Comparison of ENCODE assay signal across 20 mouse cellular contexts in the genomic region with DNA sequence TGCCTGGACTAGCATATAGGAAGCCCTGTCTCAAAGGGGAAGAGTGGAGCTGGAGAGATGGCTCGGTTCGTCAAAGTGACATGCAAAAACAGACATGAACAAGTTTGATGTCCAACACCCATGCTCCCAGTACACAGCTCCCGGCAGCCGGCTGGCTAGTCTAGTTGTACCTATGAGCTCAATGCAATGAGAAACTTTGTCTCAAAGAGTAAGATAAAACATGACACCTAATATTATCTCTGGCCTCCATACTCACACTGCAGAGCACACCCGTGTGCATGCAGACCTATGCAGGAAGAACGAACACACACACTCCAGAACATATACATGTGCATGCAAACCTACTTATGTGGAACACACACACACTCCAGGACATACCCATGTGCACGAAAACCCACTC. TPM values are rescaled to one million over a fixed set of nuclear protein-coding genes. Genes with fewer than 3 reads are reported as not detected.
DNase-seq lines count a peak whose midpoint lies in the region; ATAC-seq and TF ChIP-seq lines count a peak whose summit lies in the region.
"Had no signal": no experiment of that assay in that cellular context is flagged by ENCODE, and none has a peak within 500 bp of the region (broad histone marks: within the 10 kb centered on the region; RNA-seq: fewer than 3 reads in every experiment).

No protein-coding gene starts in this region.

- peak; percentile 60 for ATAC-seq in liver, embryonic 12.5 days
- ATAC-seq in liver, embryonic 16.5 days (ENCODE audit: low read depth), result peak; percentile 44
- ATAC-seq: forebrain, embryonic 15.5 days; intestine, embryonic 16.5 days had no signal

- H3K4me2 ChIP-seq in liver, embryonic 12.5 days, result peak overlapping the region; percentile 75
- peak overlapping the region; percentile 31; the same call in 1 of the 2 replicates for H3K4me2 ChIP-seq in liver, embryonic 16.5 days (ENCODE audit: low read depth, low read length)
- H3K4me2 ChIP-seq: embryonic facial prominence, embryonic 13.5 days; forebrain, embryonic 15.5 days; heart, embryonic 11.5 days; heart, embryonic 15.5 days; hindbrain, embryonic 15.5 days had no signal

- peaks cover 39 to 81% of the 10 kb centered on the region in 2 experiments for H3K4me1 ChIP-seq in MEL (ENCODE audit: control insufficient read depth in 1 of 2, insufficient read depth in 2 of 2, low read length in 2 of 2)
- peaks cover 100% of the 10 kb centered on the region for H3K4me1 ChIP-seq in liver, embryonic 12.5 days
- H3K4me1 ChIP-seq in liver, embryonic 16.5 days (ENCODE audit: control insufficient read depth, low read depth, low read length), result peaks cover 95% of the 10 kb centered on the region

- TF ChIP-seq POLR2A in MEL (IDR thresholded peaks at IDR 0.05; ENCODE audit: control insufficient read depth in 1 of 2, insufficient read depth in 1 of 2, low read depth in 1 of 2, low read length in 2 of 2, poor library complexity in 1 of 2), result no peak

- H3K27me3 ChIP-seq in MEL (ENCODE audit: control insufficient read depth in 1 of 2, insufficient read depth in 2 of 2, low read length in 2 of 2), result no peaks in the 10 kb centered on the region
- H3K27me3 ChIP-seq in liver, embryonic 12.5 days (replicated peaks), result no peaks in the 10 kb centered on the region
- H3K27me3 ChIP-seq in liver, embryonic 16.5 days (ENCODE audit: control insufficient read depth, insufficient read depth, low read depth, low read length), result no peaks in the 10 kb centered on the region
- H3K27me3 ChIP-seq: CH12.LX; embryonic facial prominence, embryonic 13.5 days; forebrain, embryonic 15.5 days; heart, embryonic 15.5 days; hindbrain, embryonic 15.5 days had no signal

- 44% methylated on average over 7 of the region's 7 CpGs for WGBS in liver, embryonic 12.5 days (ENCODE audit: insufficient replicate concordance)
- WGBS in liver, embryonic 16.5 days (ENCODE audit: insufficient replicate concordance), result 47% methylated on average over 7 of the region's 7 CpGs

- peaks cover 0 to 71% of the 10 kb centered on the region in 2 experiments; a peak in 3 of 4 replicates for H3K36me3 ChIP-seq in MEL (ENCODE audit: control insufficient read depth in 1 of 2, insufficient read depth in 2 of 2, low read length in 2 of 2)
- peaks cover 46% of the 10 kb centered on the region for H3K36me3 ChIP-seq in liver, embryonic 12.5 days
- H3K36me3 ChIP-seq in liver, embryonic 16.5 days (ENCODE audit: control insufficient read depth, insufficient read depth), result no peaks in the 10 kb centered on the region
- H3K36me3 ChIP-seq: forebrain, embryonic 15.5 days; heart, embryonic 15.5 days; hindbrain, embryonic 15.5 days had no signal

- no peak for TF ChIP-seq RAD21 in MEL (IDR thresholded peaks at IDR 0.05; ENCODE audit: low read depth, low read length)

- no peak overlapping the region for H3K4me3 ChIP-seq in MEL (ENCODE audit: control insufficient read depth in 1 of 2, insufficient read depth in 1 of 2, low read depth in 2 of 2, low read length in 2 of 2)
- peak overlapping the region; percentile 7; the same call in 1 of the 2 replicates for H3K4me3 ChIP-seq in liver, embryonic 12.5 days
- no peak overlapping the region; the same call in 1 of the 2 replicates for H3K4me3 ChIP-seq in liver, embryonic 16.5 days (ENCODE audit: low read depth, low read length)
- H3K4me3 ChIP-seq: embryonic facial prominence, embryonic 13.5 days; forebrain, embryonic 15.5 days; heart, adult 2 months; heart, embryonic 15.5 days; hindbrain, embryonic 15.5 days had no signal

- H3K79me2 ChIP-seq in MEL (ENCODE audit: control insufficient read depth, insufficient read depth, low read length, poor library complexity), result peaks cover 80% of the 10 kb centered on the region

- H3K9me3 ChIP-seq in MEL (replicated peaks; ENCODE audit: insufficient read depth, low read length), result no peaks in the 10 kb centered on the region
- peaks cover 4% of the 10 kb centered on the region; the same call in 1 of the 2 replicates for H3K9me3 ChIP-seq in liver, embryonic 12.5 days (replicated peaks)
- no peaks in the 10 kb centered on the region for H3K9me3 ChIP-seq in liver, embryonic 16.5 days (replicated peaks; ENCODE audit: control insufficient read depth, low read length)
- H3K9me3 ChIP-seq: embryonic facial prominence, embryonic 13.5 days; forebrain, embryonic 15.5 days; heart, embryonic 15.5 days; hindbrain, embryonic 15.5 days had no signal

- H3K9ac ChIP-seq in MEL (ENCODE audit: control insufficient read depth, low read depth, low read length, poor library complexity, severe bottlenecking), result no peak overlapping the region
- peak overlapping the region; percentile 31; the same call in 1 of the 2 replicates for H3K9ac ChIP-seq in liver, embryonic 12.5 days
- H3K9ac ChIP-seq in liver, embryonic 16.5 days (ENCODE audit: low read depth, low read length), result no peak overlapping the region
- H3K9ac ChIP-seq: embryonic facial prominence, embryonic 13.5 days; forebrain, embryonic 15.5 days; heart, embryonic 15.5 days; hindbrain, embryonic 15.5 days had no signal

- H3K27ac ChIP-seq in MEL (ENCODE audit: control insufficient read depth, low read depth, low read length), result peak overlapping the region; percentile 91
- peak overlapping the region; percentile 90 for H3K27ac ChIP-seq in liver, embryonic 12.5 days
- peak overlapping the region; percentile 92 for H3K27ac ChIP-seq in liver, embryonic 16.5 days (ENCODE audit: low read length)
- H3K27ac ChIP-seq: hindbrain, embryonic 15.5 days had no signal

- TF ChIP-seq CTCF in MEL (IDR thresholded peaks at IDR 0.05 in 2 of 3, conservative IDR thresholded peaks at IDR 0.05 in 1 of 3; ENCODE audit: control insufficient read depth in 1 of 3, insufficient read depth in 1 of 3, low read depth in 2 of 3, low read length in 3 of 3, poor library complexity in 1 of 3, severe bottlenecking in 1 of 3), result no peak

- peak in 1 of 2 experiments; percentile 28; a peak in 1 of 4 replicates for TF ChIP-seq EP300 in MEL (IDR thresholded peaks at IDR 0.05; ENCODE audit: low read depth in 1 of 2, low read length in 2 of 2)

- peak; percentile 31 for DNase-seq in MEL (ENCODE audit: low read depth, low spot score)
- peak; percentile 45 for DNase-seq in c-Kit-positive CD71-positive TER-119-positive erythroid progenitor cells, embryonic 14.5 days (ENCODE audit: low spot score)
- no peak for DNase-seq in yolk sac, embryonic 10.5 days (ENCODE audit: low spot score)
- DNase-seq in embryo, embryonic 10 days (ENCODE audit: low spot score), result no peak
- DNase-seq in cerebellum, postnatal 36 days, result no peak
- no peak for DNase-seq in lung, postnatal 36 days
- DNase-seq: adrenal gland, postnatal 10 days; cerebellum, adult 2 months; cerebellum, postnatal 10 days; gastrocnemius, postnatal 14 days; heart, adult 2 months had no signal

TF ChIP-seq in MEL, 35 proteins besides CTCF, POLR2A, EP300 and RAD21:
- TF ChIP-seq HCFC1 (IDR thresholded peaks at IDR 0.05; ENCODE audit: low read depth, low read length) (no peak), NRF1 (IDR thresholded peaks at IDR 0.05; ENCODE audit: insufficient read depth, low read depth, low read length, poor library complexity, severe bottlenecking) (no peak), POLR2AphosphoS2 (IDR thresholded peaks at IDR 0.05; ENCODE audit: low read length) (no peak), TCF12 (IDR thresholded peaks at IDR 0.05; ENCODE audit: low read depth, low read length) (peak; percentile 16; the same call in 1 of the 2 replicates), ZNF384 (IDR thresholded peaks at IDR 0.05; ENCODE audit: low read depth, low read length) (no peak), E2F4 (IDR thresholded peaks at IDR 0.05; ENCODE audit: borderline replicate concordance, low read depth, low read length) (no peak), JUND (IDR thresholded peaks at IDR 0.05; ENCODE audit: low read depth, low read length) (no peak), ZC3H11A (IDR thresholded peaks at IDR 0.05; ENCODE audit: low read depth, low read length) (no peak), ZMIZ1 (IDR thresholded peaks at IDR 0.05; ENCODE audit: low read depth, low read length) (no peak), NELFE (IDR thresholded peaks at IDR 0.05; ENCODE audit: low read depth, low read length) (no peak), USF2 (IDR thresholded peaks at IDR 0.05; ENCODE audit: borderline replicate concordance in 1 of 2, insufficient read depth in 1 of 2, low read depth in 1 of 2, low read length in 2 of 2) (no peak), POLR2AphosphoS5 (IDR thresholded peaks at IDR 0.05; ENCODE audit: borderline replicate concordance, low read depth, low read length) (no peak), RCOR1 (IDR thresholded peaks at IDR 0.05; ENCODE audit: low read depth, low read length) (no peak), ETS1 (IDR thresholded peaks at IDR 0.05; ENCODE audit: low read depth, low read length) (0 out of 2 replicates have a peak, but pooled peaks have one; percentile 26), MXI1 (IDR thresholded peaks at IDR 0.05; ENCODE audit: low read depth, low read length) (peak; percentile 35; the same call in 1 of the 2 replicates), TBP (IDR thresholded peaks at IDR 0.05; ENCODE audit: low read depth, low read length) (no peak), ELF1 (IDR thresholded peaks at IDR 0.05; ENCODE audit: low read depth, low read length) (no peak), CHD2 (IDR thresholded peaks at IDR 0.05; ENCODE audit: low read length) (no peak), ZKSCAN1 (IDR thresholded peaks at IDR 0.05; ENCODE audit: low read depth, low read length) (no peak), SIN3A (IDR thresholded peaks at IDR 0.05; ENCODE audit: low read length) (no peak), TAL1 (IDR thresholded peaks at IDR 0.05; ENCODE audit: low read length) (peak; percentile 30), KAT2A (conservative IDR thresholded peaks at IDR 0.05; ENCODE audit: low read depth, low read length) (no peak), GATA1 (IDR thresholded peaks at IDR 0.05; ENCODE audit: low read depth, low read length) (0 out of 2 replicates have a peak, but pooled peaks have one; percentile 25)

RNA-seq across cellular contexts. Expression of a gene that starts 15.5 kb away (rescaled TPM):
- 60.5 and 62.5 TPM in 2 replicates for total RNA-seq in MEL (2012; rRNA removed)
- 10 to 100 TPM in 1 of 2 experiments, not detected in 1; 79.3 TPM for polyA plus RNA-seq in MEL (2012; ENCODE audit: insufficient read depth in 1 of 2, insufficient read length in 2 of 2, low read depth in 1 of 2, low replicate concordance in 2 of 2, missing spikeins in 1 of 2)
- polyA plus RNA-seq in liver, embryonic 12.5 days (2016; fragmentation: Nextera tagmentation; extraction: Ambion mirVana), result 56.8 and 62.0 TPM in 2 replicates
- polyA plus RNA-seq in liver, embryonic 16.5 days (2015; fragmentation: Nextera tagmentation; extraction: Ambion mirVana), result 24.3 and 26.1 TPM in 2 replicates

Comparison
In these comparisons a context has a peak if more than half of its experiments do, and no peak if none do; other contexts are left out.
1. DNase-seq: peak in MEL (single experiment) and c-Kit-positive CD71-positive TER-119-positive erythroid progenitor cells, embryonic 14.5 days (single experiment); none in yolk sac, embryonic 10.5 days (single experiment), embryo, embryonic 10 days (single experiment), cerebellum, postnatal 36 days (0 of 2) and lung, postnatal 36 days (single experiment).
2. Peak in every context shown above with its lines, with median percentiles within 50 percentile points of each other: H3K27ac ChIP-seq.